Mouse (Mus musculus) olfactory bulb, adult 2 months (tissue): ENCODE results near the gene Sdccag8.

Experiments used
- CTCF ChIP-seq: fragments of 200-500 bp; IDR thresholded peaks from 2 replicates; pipeline ENCODE4 v1.5.1; 2012; ENCODE audit warnings: low read depth, mild to moderate bottlenecking, low read length, moderate library complexity; ENCODE audit not compliant: insufficient read depth
- POLR2A ChIP-seq: fragments of 200-500 bp; IDR thresholded peaks from 2 replicates; pipeline ENCODE4 v1.6.1; 2012; ENCODE audit warnings: mild to moderate bottlenecking, low read depth, low read length, moderate library complexity; ENCODE audit not compliant: insufficient read depth

DNA sequence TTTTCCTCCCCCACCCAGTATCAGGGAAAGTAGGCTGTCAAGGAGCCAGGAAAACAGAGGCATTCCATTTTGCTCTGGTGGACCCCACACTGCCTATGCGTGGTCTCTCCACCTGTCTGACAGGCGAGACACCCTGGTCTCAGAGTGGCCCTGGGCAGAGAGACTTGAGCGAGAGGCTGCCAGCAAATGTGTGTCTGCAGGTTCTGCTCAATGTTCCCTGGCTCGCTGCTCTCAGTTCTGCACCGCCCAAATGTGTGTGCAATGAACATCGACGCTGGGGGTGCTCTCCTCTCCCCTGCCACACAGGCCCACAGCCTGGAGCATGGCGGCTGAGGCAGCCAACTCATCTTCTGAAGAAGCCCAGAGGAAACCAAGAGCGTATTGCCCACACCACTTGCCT lies 112.9 kb downstream of the Sdccag8 start:
- no peak for TF ChIP-seq CTCF
- no peak for TF ChIP-seq POLR2A
